Mouse (Mus musculus) MN1 (cell line): ENCODE measurements around the gene Ralgps1.

ENCODE experiments used
- DNase-seq: peaks from one replicate; pipeline ENCODE4 v3.0.0-alpha.2; 2016; ENCODE audit warnings: low spot score

Gene Ralgps1

GRCm38 (mm10) chr2:33280525-33280924 lies 90.8 kb downstream of the Ralgps1 start:
- no peak for DNase-seq

- no peak for DNase-seq
Observed at GRCm38 (mm10) chr2:33279758-33280157, 91.5 kb downstream of the Ralgps1 start.

GRCm38 (mm10) chr2:33274719-33275490 lies 96.4 kb downstream of the Ralgps1 start:
- no peak for DNase-seq

- no peak for DNase-seq
Observed at GRCm38 (mm10) chr2:33272665-33273439, 98.4 kb downstream of the Ralgps1 start.

GRCm38 (mm10) chr2:33271511-33271910 lies 99.8 kb downstream of the Ralgps1 start:
- DNase-seq, result no peak

- DNase-seq, result no peak
Observed at GRCm38 (mm10) chr2:33270569-33270968, 100.7 kb downstream of the Ralgps1 start.

GRCm38 (mm10) chr2:33269132-33269493 lies 102.2 kb downstream of the Ralgps1 start:
- no peak for DNase-seq

GRCm38 (mm10) chr2:33268384-33269131 lies 102.7 kb downstream of the Ralgps1 start:
- DNase-seq, result no peak

- no peak for DNase-seq
Observed at GRCm38 (mm10) chr2:33267075-33267474, 104.2 kb downstream of the Ralgps1 start.

GRCm38 (mm10) chr2:33265793-33266192 lies 105.5 kb downstream of the Ralgps1 start:
- no peak for DNase-seq

- no peak for DNase-seq
Observed at GRCm38 (mm10) chr2:33261475-33261874, 109.8 kb downstream of the Ralgps1 start.

GRCm38 (mm10) chr2:33260772-33261171 lies 110.5 kb downstream of the Ralgps1 start:
- no peak for DNase-seq

- no peak for DNase-seq
Observed at GRCm38 (mm10) chr2:33256769-33257537, 114.3 kb downstream of the Ralgps1 start.

GRCm38 (mm10) chr2:33254318-33254985 lies 116.8 kb downstream of the Ralgps1 start:
- no peak for DNase-seq

- DNase-seq, result peak; percentile 34
Observed at GRCm38 (mm10) chr2:33253572-33254190, 117.6 kb downstream of the Ralgps1 start.

GRCm38 (mm10) chr2:33252751-33253150 lies 118.5 kb downstream of the Ralgps1 start:
- DNase-seq, result no peak

- DNase-seq, result no peak
Observed at GRCm38 (mm10) chr2:33249922-33250633, 121.2 kb downstream of the Ralgps1 start.

GRCm38 (mm10) chr2:33248549-33248948 lies 122.7 kb downstream of the Ralgps1 start:
- DNase-seq, result no peak

GRCm38 (mm10) chr2:33246841-33247240 lies 124.4 kb downstream of the Ralgps1 start:
- no peak for DNase-seq

- DNase-seq, result no peak
Observed at GRCm38 (mm10) chr2:33245350-33245749, 125.9 kb downstream of the Ralgps1 start.
